Mouse (Mus musculus): ENCODE measurements around the gene Adam1b.
A peak's percentile ranks its signal among the peaks of the same experiment; 100 is the strongest.
"Not testable (repeated sequence)": the region's sequence is repeated elsewhere in the genome, so short reads cannot be mapped to it uniquely, and the experiment has no call there.

Adam1b gene

GRCm38 (mm10) chr5:121503231-121503630 lies at the start of gene Adam1b:
Adam1b (minus strand) TSS chr5:121503435.
- DNase-seq (ENCODE audit: low read depth, low spot score), result no peak

DNA sequence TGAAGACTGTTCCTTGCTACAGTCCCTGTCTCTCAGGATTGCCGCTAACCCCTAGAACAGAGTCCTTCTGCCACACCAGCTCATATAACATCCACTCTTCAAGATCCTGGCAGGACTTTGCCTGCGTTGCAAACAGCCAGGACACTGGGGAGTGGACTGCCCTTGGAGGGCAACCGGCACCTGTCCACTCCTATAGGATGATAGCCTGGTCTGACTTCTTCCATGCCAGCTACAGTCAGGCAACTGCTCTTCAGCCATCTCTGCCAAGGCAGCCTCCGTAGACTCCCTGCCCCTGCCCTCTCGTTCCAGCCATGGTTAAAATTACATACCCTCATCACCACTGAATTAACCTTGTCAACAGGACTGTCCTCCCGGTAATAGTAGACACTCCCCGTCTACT lies 46.0 kb upstream of the Adam1b start:
- DNase-seq (ENCODE audit: low read depth, low spot score), result no peak

GRCm38 (mm10) chr5:121547084-121547483 lies 43.8 kb upstream of the Adam1b start:
- no peak for DNase-seq (ENCODE audit: low read depth, low spot score)

GRCm38 (mm10) chr5:121546530-121546895 lies 43.3 kb upstream of the Adam1b start:
- peak; percentile 67 for DNase-seq (ENCODE audit: low read depth, low spot score)

DNA sequence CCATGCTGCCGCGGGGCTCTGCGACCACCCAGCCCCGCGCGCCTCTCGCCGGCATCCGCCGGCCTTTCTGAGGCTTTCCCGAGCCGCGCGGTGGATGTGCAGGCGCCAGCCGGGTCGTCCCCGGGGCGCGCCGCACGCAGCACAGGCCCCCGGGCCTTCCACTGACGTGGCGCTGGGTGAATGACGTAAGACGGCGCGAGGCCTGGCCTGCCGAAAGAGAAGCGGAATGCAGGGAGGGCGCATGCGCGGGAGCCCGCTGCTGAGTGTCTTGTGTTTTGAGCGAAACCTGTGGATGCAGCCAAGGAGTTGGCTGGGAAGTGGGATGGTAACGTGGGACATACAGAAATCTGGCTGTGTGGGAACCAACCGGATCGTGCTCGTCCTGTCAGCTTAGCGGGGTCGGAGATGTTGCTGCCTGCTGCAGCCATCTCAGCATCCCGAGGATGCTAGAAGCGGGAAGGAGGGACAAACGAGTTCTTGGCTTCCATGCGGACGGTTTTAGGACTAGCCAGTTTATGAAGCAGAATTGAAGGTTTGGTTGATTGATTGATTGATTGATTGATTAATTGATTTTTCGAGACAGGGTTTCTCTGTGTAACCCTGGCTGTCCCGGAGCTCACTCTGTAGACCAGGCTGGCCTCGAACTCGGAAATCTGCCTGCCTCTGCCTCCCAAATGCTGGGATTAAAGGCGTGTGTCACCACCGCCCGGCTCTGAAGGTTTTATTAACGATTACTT lies 42.7 kb upstream of the Adam1b start, which contains the start of gene Mapkapk5:
TSS of gene Mapkapk5 (minus strand) at position 113 of the 737 bp plus-strand sequence.
- DNase-seq (ENCODE audit: low read depth, low spot score), result peak; percentile 98

GRCm38 (mm10) chr5:121544910-121545792 lies 41.9 kb upstream of the Adam1b start, which contains the start of the genes Adam1a and Gm42878:
Adam1a (minus strand) TSS chr5:121545482.
Gm42878 (minus strand) TSS chr5:121545482.
- DNase-seq (ENCODE audit: low read depth, low spot score), result peak; percentile 27

DNA sequence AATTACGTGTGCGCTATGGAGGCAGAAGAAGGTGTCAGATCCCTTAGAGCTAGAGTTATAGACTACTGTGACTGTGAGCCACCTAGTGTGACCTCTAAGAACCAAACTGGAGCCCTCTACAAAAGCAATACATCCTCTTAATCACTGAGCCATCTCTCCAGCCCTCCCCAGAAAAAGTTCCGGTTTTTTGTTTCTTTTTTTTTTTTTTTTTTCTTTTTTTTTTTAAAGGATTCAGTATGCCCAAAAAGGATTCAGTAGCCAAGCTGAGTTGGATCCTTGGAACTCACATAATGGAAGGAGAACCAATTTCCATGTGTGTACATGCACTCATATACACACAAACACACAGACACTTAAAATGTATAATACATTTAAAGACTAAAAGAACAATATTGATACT lies 40.1 kb upstream of the Adam1b start:
- no peak for DNase-seq (ENCODE audit: low read depth, low spot score)

DNA sequence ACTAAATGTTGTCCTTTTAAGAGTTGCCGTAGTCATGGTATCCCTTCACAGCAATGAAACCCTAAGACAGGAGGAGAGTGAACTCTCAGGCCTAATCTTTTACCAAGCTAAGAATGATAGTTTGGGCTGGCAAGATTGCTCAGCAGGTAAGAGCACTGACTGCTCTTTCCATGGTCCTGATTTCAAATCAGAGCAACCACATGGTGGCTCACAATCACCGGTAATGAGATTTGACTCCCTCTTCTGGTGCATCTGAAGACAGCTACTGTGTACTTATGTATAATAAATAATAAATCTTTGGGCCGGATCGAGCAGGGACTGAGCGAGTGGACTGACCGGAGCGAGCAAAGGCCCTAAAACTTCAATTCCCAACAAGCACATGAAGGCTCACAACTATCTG lies 38.0 kb upstream of the Adam1b start:
- DNase-seq (ENCODE audit: low read depth, low spot score), result peak; percentile 42

DNA sequence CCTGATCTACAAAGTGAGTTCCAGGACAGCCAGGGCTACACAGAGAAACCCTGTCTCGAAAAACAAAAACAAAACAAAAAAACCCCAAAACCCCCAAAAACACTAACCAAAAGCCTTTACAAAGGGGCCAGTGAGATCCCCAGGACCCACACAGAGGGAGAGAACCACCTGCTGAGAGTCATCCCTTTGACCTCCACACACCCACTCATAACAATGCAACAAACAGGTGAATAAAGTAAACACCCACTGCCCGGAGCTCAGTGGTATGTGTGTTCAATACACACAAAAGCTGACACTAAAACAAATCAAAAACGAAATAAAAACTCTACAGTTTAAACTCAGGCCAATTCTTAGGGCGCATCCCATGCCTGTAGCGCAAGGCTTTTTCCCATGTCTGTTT lies 36.8 kb upstream of the Adam1b start:
- DNase-seq (ENCODE audit: low read depth, low spot score), result no peak

GRCm38 (mm10) chr5:121537588-121537987 lies 34.4 kb upstream of the Adam1b start:
- DNase-seq (ENCODE audit: low read depth, low spot score), result no peak

- DNase-seq (ENCODE audit: low read depth, low spot score), result no peak
Measured at GRCm38 (mm10) chr5:121536921-121537555, 33.8 kb upstream of the Adam1b start.

GRCm38 (mm10) chr5:121535116-121535515 lies 31.9 kb upstream of the Adam1b start:
- no peak for DNase-seq (ENCODE audit: low read depth, low spot score)

GRCm38 (mm10) chr5:121534521-121534920 lies 31.3 kb upstream of the Adam1b start:
- peak; percentile 45 for DNase-seq (ENCODE audit: low read depth, low spot score)

GRCm38 (mm10) chr5:121526961-121527360 lies 23.7 kb upstream of the Adam1b start:
- DNase-seq (ENCODE audit: low read depth, low spot score), result no peak

GRCm38 (mm10) chr5:121526526-121526925 lies 23.3 kb upstream of the Adam1b start:
- no peak for DNase-seq (ENCODE audit: low read depth, low spot score)

- no peak for DNase-seq (ENCODE audit: low read depth, low spot score)
Measured at GRCm38 (mm10) chr5:121525774-121526450, 22.7 kb upstream of the Adam1b start.

- DNase-seq (ENCODE audit: low read depth, low spot score), result not testable (repeated sequence)
Measured at GRCm38 (mm10) chr5:121519758-121520157, 16.5 kb upstream of the Adam1b start.

GRCm38 (mm10) chr5:121518983-121519382 lies 15.7 kb upstream of the Adam1b start:
- DNase-seq (ENCODE audit: low read depth, low spot score), result no peak

GRCm38 (mm10) chr5:121510009-121510408 lies 6.8 kb upstream of the Adam1b start:
- no peak for DNase-seq (ENCODE audit: low read depth, low spot score)

DNA sequence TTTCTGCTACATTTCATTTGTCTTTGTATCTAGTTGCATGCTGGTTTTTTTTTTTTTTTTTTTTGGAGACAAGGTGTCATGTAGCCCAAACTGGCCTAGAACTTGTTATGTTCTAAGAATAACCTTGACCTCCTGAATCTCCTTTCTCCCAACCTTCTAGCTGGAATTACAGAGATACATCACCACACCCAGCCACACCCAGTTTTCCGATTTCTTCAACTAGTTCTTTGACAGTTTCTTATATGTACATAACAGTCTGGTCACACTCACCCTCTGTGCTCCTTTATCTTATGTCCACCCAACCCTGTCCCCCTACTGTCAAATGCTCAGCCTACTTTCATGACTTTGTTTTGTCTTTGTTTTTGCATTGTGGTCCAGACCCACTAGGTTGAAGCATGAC lies 3.6 kb upstream of the Adam1b start:
- DNase-seq (ENCODE audit: low read depth, low spot score), result no peak

DNA sequence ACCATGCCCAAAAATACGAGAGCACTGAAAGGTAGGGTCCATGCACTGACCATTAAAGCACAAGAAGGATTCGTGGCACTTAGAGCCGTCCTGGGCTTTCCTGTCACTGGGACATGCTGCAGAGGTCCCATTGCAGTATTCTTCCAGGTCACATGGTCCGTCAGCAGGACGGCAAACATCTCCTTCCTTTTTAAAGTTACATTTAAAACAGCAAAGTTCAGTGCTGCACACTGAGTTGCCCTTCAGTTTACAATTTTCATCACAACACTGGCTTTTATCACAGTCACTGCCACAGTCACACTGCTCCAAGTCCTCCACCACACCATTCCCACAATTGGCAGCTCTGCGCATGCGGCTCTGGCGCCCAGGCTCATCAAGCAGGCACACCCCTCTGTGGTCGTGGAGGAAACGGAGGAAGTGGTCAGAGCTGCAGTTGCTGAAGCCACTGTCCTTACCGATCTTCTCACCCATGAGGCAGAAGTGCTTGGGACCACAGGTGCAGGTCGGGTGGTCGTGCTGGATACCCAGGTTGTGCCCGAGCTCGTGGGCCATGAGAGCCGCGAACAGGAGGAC lies 1.7 kb downstream of the Adam1b start:
- DNase-seq (ENCODE audit: low read depth, low spot score), result not testable (repeated sequence)
